Mouse (Mus musculus): ENCODE measurements around the gene Ms4a5. TPM values are rescaled to one million over a fixed set of nuclear protein-coding genes. Genes with fewer than 3 reads are reported as not detected.
"Not testable (repeated sequence)": the region's sequence is repeated elsewhere in the genome, so short reads cannot be mapped to it uniquely, and the experiment has no call there.

The Ms4a5 gene
- polyA plus RNA-seq, 1 experiment = not detected

DNA sequence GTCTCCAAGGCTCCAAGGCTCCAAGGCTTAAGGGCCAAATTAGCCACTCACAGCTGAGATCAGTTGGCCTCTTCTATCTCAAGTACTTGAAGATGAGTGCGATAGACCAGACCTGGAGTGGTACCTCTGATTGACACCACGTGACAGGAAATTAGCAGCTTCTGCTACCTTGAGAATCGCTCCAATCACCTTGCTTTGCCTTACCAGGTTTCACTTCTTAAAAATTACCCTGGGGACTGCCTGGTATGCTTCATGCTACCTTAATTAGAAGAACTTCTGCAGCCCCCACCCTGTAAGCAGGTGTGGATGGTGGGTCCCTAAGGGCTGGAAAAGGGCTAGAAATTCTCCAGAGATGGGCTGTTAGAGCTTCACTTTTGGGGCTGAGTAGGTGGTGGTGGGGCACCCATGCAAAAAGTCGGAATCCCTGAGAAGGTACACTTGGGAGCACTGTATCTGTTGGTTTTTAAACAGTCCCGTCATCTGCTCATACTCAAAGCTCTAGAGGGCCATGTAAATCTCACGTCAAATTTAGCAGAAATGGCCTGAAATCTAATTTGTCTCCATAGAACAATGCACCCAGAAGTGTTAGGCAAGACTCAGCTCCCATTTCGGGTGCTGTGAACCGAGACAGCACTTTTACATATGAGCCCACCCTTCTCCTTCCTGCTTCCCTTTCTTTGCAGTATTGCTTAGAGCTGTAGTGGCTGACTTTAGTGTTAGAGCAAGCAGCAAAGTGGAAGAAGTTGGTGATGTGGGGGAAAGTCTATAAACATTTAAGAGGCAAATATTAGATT lies 17.4 kb downstream of the Ms4a5 start, which contains the start of gene Ms4a1:
Gene Ms4a1 (minus strand): TSS at position 190 of the 794 bp plus-strand sequence.
- H3K4me3 ChIP-seq = no peak within 1 kb of the TSS
- H3K36me3 ChIP-seq (ENCODE audit: control insufficient read depth, insufficient read depth) = no peaks in the 10 kb centered on the region
- TF ChIP-seq TCF12 (IDR thresholded peaks at IDR 0.05; ENCODE audit: insufficient read depth, poor library complexity, severe bottlenecking) (no peak), SRF (IDR thresholded peaks at IDR 0.05; ENCODE audit: control insufficient read depth, insufficient read length, low read depth) (no peak), REST (IDR thresholded peaks at IDR 0.05; ENCODE audit: insufficient read depth, insufficient read length) (no peak), POLR2AphosphoS2 (IDR thresholded peaks at IDR 0.05; ENCODE audit: insufficient read length, low read depth) (no peak)
- no peak within 1 kb of the TSS for H3ac ChIP-seq (ENCODE audit: control insufficient read depth, insufficient read length)
- H3K27me3 ChIP-seq (ENCODE audit: control insufficient read depth, insufficient read depth, insufficient read length) = no peaks in the 10 kb centered on the region
- no peaks in the 10 kb centered on the region for H3K79me2 ChIP-seq (ENCODE audit: control insufficient read depth, insufficient read depth)
- H3K4me2 ChIP-seq (ENCODE audit: low read depth) = no peak within 1 kb of the TSS

DNA sequence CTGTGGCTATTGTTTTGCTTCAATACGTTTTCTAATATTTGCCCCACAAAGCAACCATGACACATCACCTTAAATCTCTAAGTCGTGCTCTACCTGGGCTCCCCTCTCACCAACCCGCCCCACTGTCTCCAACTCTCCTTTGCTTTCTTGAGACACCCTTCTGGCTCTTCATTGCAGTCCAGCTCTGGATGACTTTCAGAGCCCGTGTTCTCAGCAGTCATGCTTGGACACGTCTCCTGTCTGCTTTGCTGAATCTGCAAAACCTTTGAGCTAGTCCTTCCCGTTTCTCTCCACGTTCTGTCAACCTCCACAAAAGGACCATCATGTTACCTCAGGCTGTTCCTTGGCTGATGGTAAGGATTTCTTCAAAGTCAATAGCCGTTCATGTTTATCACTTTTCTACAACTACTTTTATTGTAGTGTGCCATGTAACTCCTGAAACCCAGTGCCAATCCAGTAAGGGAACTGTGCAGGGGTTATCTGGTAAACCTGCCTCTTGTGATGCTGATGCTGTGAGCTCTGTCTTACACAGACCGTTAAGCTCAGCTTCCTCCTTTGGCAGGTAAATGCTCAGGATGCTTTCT lies 19.0 kb downstream of the Ms4a5 start:
- H3K4me3 ChIP-seq = no peak overlapping the region
- H3K36me3 ChIP-seq (ENCODE audit: control insufficient read depth, insufficient read depth) = no peaks in the 10 kb centered on the region
- no peaks in the 10 kb centered on the region for H3K27me3 ChIP-seq (ENCODE audit: control insufficient read depth, insufficient read depth, insufficient read length)
- TF ChIP-seq USF1 (IDR thresholded peaks at IDR 0.05; ENCODE audit: low read depth) (no peak), E2F4 (IDR thresholded peaks at IDR 0.05; ENCODE audit: insufficient read depth) (no peak)
- H3K79me2 ChIP-seq (ENCODE audit: control insufficient read depth, insufficient read depth) = no peaks in the 10 kb centered on the region
- no peak overlapping the region for H3ac ChIP-seq (ENCODE audit: control insufficient read depth, insufficient read length)
- no peak overlapping the region for H3K4me2 ChIP-seq (ENCODE audit: low read depth)

DNA sequence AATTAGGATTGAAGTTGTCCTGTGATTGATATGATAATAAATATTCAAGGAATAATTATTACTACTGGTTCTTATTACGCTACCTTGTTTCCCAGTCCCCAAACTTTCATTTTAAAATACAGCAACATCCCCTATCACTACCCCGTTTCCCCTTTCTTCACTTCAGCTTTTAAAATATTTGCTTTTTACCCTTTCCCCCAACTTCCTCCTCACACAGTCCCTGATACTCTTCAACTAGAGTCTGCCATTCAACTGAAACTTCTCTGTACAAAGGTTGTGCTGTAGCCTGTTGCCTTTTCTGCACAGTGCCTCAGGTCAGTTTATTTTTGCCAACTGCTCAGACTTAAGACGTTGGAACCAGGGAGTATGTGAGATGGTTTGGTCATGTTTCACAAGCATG lies 20.1 kb downstream of the Ms4a5 start:
- H3K4me2 ChIP-seq (ENCODE audit: low read depth) = no peak overlapping the region
- H3K27me3 ChIP-seq (ENCODE audit: control insufficient read depth, insufficient read depth, insufficient read length) = no peaks in the 10 kb centered on the region
- no peak for TF ChIP-seq USF1 (IDR thresholded peaks at IDR 0.05; ENCODE audit: low read depth)
- TF ChIP-seq POLR2A (IDR thresholded peaks at IDR 0.05; ENCODE audit: insufficient read length, low read depth) = no peak
- TF ChIP-seq TCF12 (IDR thresholded peaks at IDR 0.05; ENCODE audit: insufficient read depth, poor library complexity, severe bottlenecking) = no peak
- TF ChIP-seq MAX (IDR thresholded peaks at IDR 0.05; ENCODE audit: low read depth) = no peak
- TF ChIP-seq TCF3 (IDR thresholded peaks at IDR 0.05; ENCODE audit: insufficient read length, low read depth) = no peak
- TF ChIP-seq POLR2AphosphoS2 (IDR thresholded peaks at IDR 0.05; ENCODE audit: insufficient read length, low read depth) = no peak

DNA sequence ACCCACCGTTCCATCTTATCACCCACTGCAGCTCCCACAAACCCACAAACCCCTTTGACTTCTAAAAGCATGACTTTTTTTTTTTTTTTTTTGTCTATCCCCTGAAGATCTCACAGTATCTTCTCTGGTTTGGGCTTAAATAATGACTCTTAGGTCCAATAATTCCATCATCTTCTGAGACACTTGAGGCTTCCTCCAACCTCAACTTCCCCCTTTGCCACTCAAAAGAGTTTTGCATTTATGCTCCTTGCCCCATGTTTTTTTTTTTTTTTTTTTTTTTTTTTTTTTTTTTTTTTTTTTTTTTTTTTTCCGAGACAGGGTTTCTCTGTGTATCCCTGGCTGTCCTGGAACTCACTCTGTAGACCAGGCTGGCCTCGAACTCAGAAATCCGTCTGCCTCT lies 20.7 kb downstream of the Ms4a5 start:
- H3ac ChIP-seq (ENCODE audit: control insufficient read depth, insufficient read length); H3K27me3 ChIP-seq (ENCODE audit: control insufficient read depth, insufficient read depth, insufficient read length); H3K4me2 ChIP-seq (ENCODE audit: low read depth); H3K4me3 ChIP-seq; H3K36me3 ChIP-seq (ENCODE audit: control insufficient read depth, insufficient read depth); H3K79me2 ChIP-seq (ENCODE audit: control insufficient read depth, insufficient read depth): not testable (repeated sequence)

More for the DNA sequence above, 20.1 kb downstream of the Ms4a5 start:
- no peak overlapping the region for H3K4me3 ChIP-seq
- no peak overlapping the region for H3ac ChIP-seq (ENCODE audit: control insufficient read depth, insufficient read length)
- no peaks in the 10 kb centered on the region for H3K79me2 ChIP-seq (ENCODE audit: control insufficient read depth, insufficient read depth)
- H3K36me3 ChIP-seq (ENCODE audit: control insufficient read depth, insufficient read depth) = no peaks in the 10 kb centered on the region

DNA sequence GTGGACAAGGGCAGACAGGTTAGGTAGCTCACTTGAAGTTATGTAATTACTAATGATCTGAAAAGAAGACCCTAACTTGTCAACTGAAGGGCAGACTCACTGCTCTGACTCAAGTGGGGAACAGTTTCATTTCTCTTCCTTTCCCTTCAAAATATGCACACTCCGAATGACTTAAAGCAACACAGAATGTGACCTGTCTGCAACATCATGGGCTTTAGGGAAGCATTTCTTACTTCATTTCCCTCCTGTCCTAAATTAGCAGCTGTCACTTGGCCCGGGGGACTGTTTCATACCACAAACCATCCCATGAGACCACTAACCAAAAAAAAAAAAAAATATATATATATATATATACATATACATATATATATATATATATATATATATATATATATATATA lies 22.2 kb downstream of the Ms4a5 start:
- no peak overlapping the region for H3ac ChIP-seq (ENCODE audit: control insufficient read depth, insufficient read length)
- no peak overlapping the region for H3K4me3 ChIP-seq
- H3K36me3 ChIP-seq (ENCODE audit: control insufficient read depth, insufficient read depth) = no peaks in the 10 kb centered on the region
- H3K4me2 ChIP-seq (ENCODE audit: low read depth) = no peak overlapping the region
- no peaks in the 10 kb centered on the region for H3K79me2 ChIP-seq (ENCODE audit: control insufficient read depth, insufficient read depth)
- TF ChIP-seq REST (IDR thresholded peaks at IDR 0.05; ENCODE audit: insufficient read depth, insufficient read length) (no peak), POLR2AphosphoS2 (IDR thresholded peaks at IDR 0.05; ENCODE audit: insufficient read length, low read depth) (no peak), TCF3 (IDR thresholded peaks at IDR 0.05; ENCODE audit: insufficient read length, low read depth) (no peak), CEBPB (IDR thresholded peaks at IDR 0.05; ENCODE audit: insufficient read depth, poor library complexity, severe bottlenecking) (no peak), E2F4 (IDR thresholded peaks at IDR 0.05; ENCODE audit: insufficient read depth) (no peak), MAX (IDR thresholded peaks at IDR 0.05; ENCODE audit: low read depth) (no peak), SRF (IDR thresholded peaks at IDR 0.05; ENCODE audit: control insufficient read depth, insufficient read length, low read depth) (no peak)
- no peaks in the 10 kb centered on the region for H3K27me3 ChIP-seq (ENCODE audit: control insufficient read depth, insufficient read depth, insufficient read length)

DNA sequence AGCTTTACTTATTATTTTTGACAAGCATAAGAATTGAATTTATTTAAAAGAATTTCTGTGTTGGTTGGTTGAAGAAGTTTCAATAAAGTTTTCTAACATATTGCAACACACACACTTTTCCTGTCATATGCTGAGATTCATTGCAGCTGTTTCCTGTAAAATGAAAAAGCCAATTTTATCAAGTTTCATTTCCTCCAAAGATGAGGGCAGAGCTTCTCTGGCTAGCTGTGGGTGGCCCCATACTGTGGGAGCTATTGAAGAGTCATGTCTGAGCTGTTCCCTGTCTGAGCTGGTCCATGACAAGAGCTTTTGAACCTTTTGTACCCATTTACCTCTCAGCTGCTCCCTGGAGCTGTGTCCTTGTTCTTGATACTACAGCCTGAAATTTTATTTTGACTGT lies 39.4 kb downstream of the Ms4a5 start:
- Histone ChIP-seq H3K36me3 (ENCODE audit: control insufficient read depth, insufficient read depth) (no peaks in the 10 kb centered on the region), H3ac (ENCODE audit: control insufficient read depth, insufficient read length) (no peak overlapping the region), H3K4me3 (no peak overlapping the region), H3K4me2 (ENCODE audit: low read depth) (no peak overlapping the region), H3K27me3 (ENCODE audit: control insufficient read depth, insufficient read depth, insufficient read length) (no peaks in the 10 kb centered on the region), H3K79me2 (ENCODE audit: control insufficient read depth, insufficient read depth) (no peaks in the 10 kb centered on the region)
- TF ChIP-seq TCF12 (IDR thresholded peaks at IDR 0.05; ENCODE audit: insufficient read depth, poor library complexity, severe bottlenecking) = no peak
- TF ChIP-seq USF1 (IDR thresholded peaks at IDR 0.05; ENCODE audit: low read depth) = no peak
- TF ChIP-seq REST (IDR thresholded peaks at IDR 0.05; ENCODE audit: insufficient read depth, insufficient read length) = no peak
- no peak for TF ChIP-seq CEBPB (IDR thresholded peaks at IDR 0.05; ENCODE audit: insufficient read depth, poor library complexity, severe bottlenecking)
- no peak for TF ChIP-seq E2F4 (IDR thresholded peaks at IDR 0.05; ENCODE audit: insufficient read depth)
- TF ChIP-seq MYOD1 (IDR thresholded peaks at IDR 0.05; ENCODE audit: control insufficient read depth in 1 of 3, insufficient read length in 2 of 3, low read depth in 2 of 3) = no peak
- TF ChIP-seq POLR2A (IDR thresholded peaks at IDR 0.05; ENCODE audit: insufficient read length, low read depth) = no peak
- TF ChIP-seq SRF (IDR thresholded peaks at IDR 0.05; ENCODE audit: control insufficient read depth, insufficient read length, low read depth) = no peak
- no peak for TF ChIP-seq TCF3 (IDR thresholded peaks at IDR 0.05; ENCODE audit: insufficient read length, low read depth)
- TF ChIP-seq MYOG (IDR thresholded peaks at IDR 0.05; ENCODE audit: control insufficient read depth in 1 of 3, insufficient read depth in 1 of 3, insufficient read length in 2 of 3, low read depth in 2 of 3) = no peak
- no peak for TF ChIP-seq MAX (IDR thresholded peaks at IDR 0.05; ENCODE audit: low read depth)
- no peak for TF ChIP-seq POLR2AphosphoS2 (IDR thresholded peaks at IDR 0.05; ENCODE audit: insufficient read length, low read depth)

Measured in myocyte (in vitro differentiated cells).